Mouse (Mus musculus): Measurements from ENCODE around the gene Naalad2. TPM values are rescaled to one million over a fixed set of nuclear protein-coding genes. Genes with fewer than 3 reads are reported as not detected.

Gene Naalad2
- not detected in 2 replicates for polyA plus RNA-seq (2012; rRNA removed)

GRCm38 (mm10) chr9:18402895-18403294 lies at the start of gene Naalad2:
Naalad2 (minus strand) TSS chr9:18402995.

GRCm38 (mm10) chr9:18430354-18430753 lies 27.6 kb upstream of the Naalad2 start, which contains the start of gene Mbd3l2:
Mbd3l2 (plus strand) TSS chr9:18430654.

GRCm38 (mm10) chr9:18404118-18404517 lies 1.3 kb upstream of the Naalad2 start, which contains the start of gene Ubtfl1:
Ubtfl1 (plus strand) TSS chr9:18404418.

GRCm38 (mm10) chr9:18291571-18292429 lies 111.0 kb downstream of the Naalad2 start, which contains the start of gene Chordc1:
Chordc1 (plus strand) TSS chr9:18292125.

Other genes starting within 250 kb of the Naalad2 start
- 8.1 and 14.6 TPM in 2 replicates for gene Chordc1, start 110.9 kb downstream of the Naalad2 start, polyA plus RNA-seq (2012; rRNA removed)
- not detected in 2 replicates for gene Ubtfl1, start 1.4 kb upstream of the Naalad2 start, polyA plus RNA-seq (2012; rRNA removed)
- not detected in 2 replicates for gene Mbd3l2, start 27.7 kb upstream of the Naalad2 start, polyA plus RNA-seq (2012; rRNA removed)
- not detected in 2 replicates for gene Zfp558, start 75.3 kb upstream of the Naalad2 start, polyA plus RNA-seq (2012; rRNA removed)
- not detected in 2 replicates for gene Mbd3l1, start 75.4 kb upstream of the Naalad2 start, polyA plus RNA-seq (2012; rRNA removed)